Mouse (Mus musculus) thymus, postnatal 25 days (tissue): ENCODE data around the gene Cmtm8.

Source experiments
- DNase-seq: peaks from one replicate; pipeline ENCODE4 v3.0.0; 2022

Gene Cmtm8

DNA sequence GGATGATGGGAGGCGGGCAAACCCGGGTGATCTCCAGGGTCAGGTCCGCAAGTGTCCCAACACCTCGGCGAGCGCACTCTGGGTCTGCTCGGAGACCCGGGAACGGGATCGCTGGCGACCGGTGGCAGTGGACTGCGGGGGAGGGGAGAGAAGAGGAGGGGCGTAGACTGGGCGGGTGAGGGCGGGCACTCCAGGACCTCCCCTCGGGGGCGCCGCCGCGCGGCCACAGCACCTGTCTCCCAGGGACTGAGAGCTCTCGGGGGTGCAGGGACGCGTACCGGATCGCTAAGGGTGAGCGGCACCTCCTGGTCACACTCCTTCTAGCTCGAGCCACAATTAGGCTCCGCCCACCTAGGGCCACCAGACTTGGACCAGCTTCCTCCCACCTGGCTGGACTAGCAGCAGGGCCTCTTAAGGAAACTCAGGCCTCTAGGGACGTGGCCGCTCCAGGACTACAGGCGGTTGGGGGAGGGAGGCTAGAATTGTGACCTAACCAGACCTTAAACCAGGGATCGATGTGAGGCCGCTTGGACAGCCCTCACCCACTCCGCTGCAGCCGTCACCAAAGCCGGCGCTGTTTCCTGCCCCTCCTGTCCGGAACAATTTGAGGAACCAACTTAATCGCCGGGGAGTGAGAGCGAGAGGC lies at the start of gene Cmtm8:
Gene Cmtm8 (minus strand): TSS at position 140 of the 646 bp plus-strand sequence.
- DNase-seq, result peak; percentile 64

GRCm38 (mm10) chr9:114892974-114893373 lies 49.0 kb upstream of the Cmtm8 start:
- DNase-seq, result no peak

DNA sequence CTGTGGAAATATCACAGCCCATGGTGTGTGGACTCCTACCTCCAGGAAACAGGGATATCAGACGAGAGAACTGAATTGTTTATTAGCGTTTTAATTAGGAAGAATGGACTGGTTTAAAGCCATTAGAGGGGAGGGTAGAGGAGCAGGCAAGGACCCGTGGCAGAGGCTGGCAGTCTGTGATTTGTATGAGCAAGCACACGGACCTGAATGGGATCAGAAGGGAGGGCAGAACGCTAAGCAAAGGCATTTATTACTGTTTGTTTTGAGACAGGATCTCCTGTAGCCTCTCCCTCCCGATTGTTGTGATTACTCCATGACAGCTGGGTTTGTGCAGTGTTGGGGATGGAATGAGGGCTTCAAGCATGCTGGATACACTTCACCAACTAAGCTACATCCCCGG lies 46.4 kb upstream of the Cmtm8 start:
- DNase-seq, result no peak

DNA sequence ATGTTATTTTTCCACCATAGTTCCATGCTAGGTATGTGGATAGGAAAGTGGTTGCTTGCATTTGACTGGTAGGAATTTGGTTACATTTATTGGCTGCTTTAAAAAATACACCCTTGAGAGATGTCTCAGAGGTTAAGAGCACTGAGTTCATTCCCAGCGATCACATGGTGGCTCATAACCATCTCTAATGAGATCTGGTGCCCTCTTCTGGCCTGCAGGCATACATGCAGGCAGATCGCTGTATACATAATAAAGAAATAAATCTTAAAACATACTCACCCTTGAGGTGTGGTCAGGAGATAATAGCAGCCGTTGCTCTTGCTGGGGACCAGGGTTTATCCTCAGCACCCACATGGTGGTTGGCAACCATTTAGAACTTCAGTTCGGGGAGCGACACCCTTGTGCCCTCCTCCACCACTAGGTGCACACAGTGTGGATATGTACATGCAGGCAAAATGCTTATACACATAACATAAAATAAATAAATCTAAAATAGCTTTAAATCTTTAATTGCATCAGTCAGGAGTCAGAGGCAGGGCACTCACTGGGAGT lies 45.0 kb upstream of the Cmtm8 start:
- no peak for DNase-seq

DNA sequence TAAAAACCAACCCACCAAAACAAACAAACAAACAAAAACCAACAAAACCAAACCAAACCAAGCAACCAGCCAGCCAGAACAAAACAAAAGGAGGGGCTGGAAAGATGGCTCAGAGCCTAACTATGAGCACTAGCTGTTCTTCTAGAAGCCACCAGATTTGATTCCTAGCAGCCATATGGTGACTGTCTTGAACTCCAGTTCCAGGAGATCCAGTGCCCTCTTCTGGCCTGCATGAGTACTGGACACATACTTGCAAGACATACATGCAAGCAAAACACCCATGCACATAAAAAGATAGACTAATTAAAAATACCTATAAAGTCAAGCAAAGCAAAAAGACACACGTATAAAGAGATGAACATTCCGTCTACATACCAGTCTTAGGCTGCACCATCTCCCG lies 43.7 kb upstream of the Cmtm8 start:
- DNase-seq, result peak; percentile 36

DNA sequence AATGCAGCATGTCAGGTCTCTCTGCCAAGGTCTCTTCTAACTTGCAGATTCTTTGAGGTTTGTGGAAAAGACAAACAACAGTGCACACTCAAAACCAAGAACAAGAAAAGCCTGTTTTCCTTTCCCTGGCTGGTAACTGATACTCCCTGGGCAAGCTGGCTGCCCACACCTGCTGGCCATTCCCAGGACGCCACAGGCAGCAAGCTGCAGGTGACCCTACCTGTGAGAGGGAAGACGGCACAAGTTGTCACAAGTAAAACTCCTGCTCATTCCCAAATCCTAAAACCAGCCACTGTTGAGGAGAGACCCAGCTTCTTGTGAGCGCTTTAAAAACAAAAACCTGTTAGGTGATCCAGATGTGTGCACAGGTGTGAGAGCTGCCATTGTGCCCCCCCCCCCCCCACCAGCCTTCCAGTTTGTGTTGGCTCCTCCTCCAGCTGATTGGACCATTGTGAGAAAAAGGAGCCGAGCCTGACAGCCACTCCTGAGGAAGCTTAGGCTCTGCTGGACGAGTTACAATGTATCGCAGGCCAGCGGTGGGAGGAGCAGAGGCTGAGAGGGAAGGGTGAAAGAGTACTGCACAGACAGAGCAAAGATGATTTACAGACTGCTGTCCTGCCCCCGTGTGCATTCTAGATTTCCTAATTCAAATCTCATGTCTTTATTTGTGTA lies 42.2 kb upstream of the Cmtm8 start:
- no peak for DNase-seq

DNA sequence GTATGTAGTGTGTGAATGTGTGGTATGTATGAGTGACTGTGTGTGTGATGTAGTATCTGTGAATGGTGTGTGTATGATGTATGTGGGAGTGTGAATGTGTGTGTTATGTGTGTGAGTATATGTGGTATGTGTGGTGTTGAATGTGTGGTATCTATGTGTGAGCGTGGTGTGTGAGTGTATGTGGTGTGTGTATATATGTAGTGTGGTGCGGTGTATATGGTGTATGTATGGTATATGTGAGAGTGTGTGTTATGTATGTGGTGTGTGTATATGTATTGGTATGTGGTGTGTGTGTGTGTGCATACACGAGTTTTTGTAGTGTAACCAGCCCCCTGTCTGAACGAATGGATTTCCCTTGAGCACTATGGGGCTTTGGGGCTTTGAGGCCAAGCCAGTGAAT lies 41.6 kb upstream of the Cmtm8 start:
- DNase-seq, result no peak

- DNase-seq, result no peak
Observed at GRCm38 (mm10) chr9:114881977-114882376, 38.0 kb upstream of the Cmtm8 start.

DNA sequence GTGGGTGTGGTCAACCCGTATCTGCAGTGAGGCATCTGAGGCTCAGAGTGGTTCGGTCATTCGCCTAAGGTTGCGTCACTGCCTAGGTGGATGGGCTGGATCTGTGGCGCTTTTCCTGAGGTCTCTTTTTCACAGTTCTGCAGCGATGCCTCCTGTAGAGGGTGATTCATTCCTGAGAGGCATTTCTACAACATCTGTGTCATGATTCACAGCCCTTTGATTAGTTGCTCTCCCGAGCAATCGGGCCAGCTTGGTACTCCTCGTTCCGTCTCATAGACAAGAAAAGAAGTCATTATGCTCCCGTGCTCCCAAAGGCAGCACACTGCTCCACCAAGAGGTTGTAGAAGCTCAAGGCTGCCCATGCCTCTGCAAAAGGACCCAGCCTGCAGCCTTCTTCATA lies 11.4 kb upstream of the Cmtm8 start:
- no peak for DNase-seq

DNA sequence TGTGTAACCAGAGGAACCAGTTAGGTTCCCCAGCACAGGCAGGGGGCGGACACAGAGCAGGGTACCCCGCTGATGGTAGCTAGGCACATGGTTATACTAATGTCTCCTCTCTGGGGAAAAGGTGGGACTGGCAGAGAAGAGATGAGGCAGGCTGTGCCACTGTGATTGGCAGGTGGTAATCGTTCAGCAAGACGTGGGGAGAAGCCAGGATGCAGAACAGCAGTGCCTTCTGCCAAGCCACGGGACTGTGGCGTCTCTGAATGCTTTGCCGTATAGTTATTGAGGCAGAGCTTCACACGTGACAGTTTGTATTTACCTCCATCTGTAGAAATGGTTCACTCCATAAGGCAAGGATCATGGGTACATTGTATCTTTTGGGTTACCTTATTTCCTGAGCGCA lies 10.7 kb upstream of the Cmtm8 start:
- DNase-seq, result no peak

- DNase-seq, result no peak
Observed at GRCm38 (mm10) chr9:114853336-114853735, 9.4 kb upstream of the Cmtm8 start.

GRCm38 (mm10) chr9:114851419-114852190 lies 7.6 kb upstream of the Cmtm8 start:
- no peak for DNase-seq

DNA sequence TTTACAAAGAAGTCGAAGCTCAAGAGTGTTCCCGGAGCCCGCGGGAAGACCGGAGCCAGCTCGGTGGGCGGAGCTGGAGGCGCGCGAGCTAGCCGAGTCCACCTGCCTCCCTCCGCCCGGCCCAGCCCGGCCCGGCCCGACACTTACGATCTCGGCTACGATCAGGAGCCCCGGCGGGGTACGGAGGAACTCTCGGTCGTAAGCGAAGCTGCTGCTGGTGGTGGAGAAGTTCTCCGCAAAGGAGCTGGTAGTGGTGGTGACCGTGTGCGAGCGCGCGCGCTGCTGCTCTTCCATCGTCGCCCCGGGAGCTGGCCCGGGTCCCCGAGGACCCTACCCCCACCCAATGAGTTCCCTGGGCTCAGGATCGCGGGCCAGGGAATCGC lies 331 bp downstream of the Cmtm8 start:
- DNase-seq, result no peak

DNA sequence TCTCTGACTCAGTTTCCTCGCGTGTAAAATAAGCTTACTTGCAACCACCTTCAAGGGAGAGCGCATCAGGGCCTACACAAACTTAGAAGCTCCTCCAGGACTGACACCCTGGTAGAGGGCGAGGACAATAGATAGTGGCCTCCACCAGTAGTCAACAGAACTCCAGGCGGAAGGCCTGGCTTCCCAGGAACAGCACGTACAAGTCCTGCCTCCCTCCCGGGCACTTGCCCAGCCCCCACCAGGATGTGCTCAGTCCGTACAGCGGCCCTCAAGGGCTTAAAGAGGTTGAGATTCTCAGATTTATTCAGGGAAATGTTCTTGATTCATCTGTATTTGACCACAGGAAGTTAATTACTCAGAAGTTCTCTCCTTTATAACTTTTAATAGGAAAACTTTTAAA lies 1.1 kb downstream of the Cmtm8 start:
- no peak for DNase-seq

DNA sequence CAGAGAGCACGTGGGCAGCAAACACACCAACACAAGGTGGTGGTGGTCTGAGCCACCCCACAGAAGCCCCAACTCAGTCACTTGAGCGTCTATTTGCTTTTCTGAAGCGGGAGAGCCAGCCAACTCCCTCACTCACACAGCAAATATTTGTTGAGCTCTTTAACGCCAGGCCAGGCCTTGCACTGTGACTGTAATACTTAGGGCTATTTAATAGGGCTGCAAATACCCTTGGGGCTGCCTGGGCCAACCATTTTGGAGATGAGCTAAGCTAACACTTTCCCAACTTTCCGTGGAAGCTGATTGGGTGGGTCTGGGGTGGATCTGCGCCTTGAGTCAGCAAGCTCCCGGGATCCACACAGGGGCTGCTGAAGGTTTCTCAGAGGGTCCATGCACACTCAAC lies 1.7 kb downstream of the Cmtm8 start:
- no peak for DNase-seq

- no peak for DNase-seq
Observed at GRCm38 (mm10) chr9:114838870-114839269, 5.1 kb downstream of the Cmtm8 start.

DNA sequence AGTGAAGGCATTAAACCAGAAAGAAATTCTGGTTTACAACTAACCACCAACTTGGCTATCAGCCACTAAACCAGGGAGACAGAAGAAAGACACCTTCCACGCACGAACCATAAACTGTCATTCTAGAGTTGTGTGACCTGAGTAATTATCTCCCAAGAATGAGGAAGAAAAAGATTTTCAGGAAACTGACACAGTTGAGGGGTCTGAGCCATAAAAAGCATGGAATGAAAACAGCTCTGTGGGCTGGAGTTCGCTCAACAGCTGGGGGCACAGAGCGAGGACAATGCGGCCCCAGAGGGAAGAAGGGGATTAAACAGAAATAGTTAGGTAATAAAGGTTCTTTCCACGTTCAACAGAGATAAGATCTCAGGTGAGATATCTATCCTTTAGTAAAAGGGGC lies 12.4 kb downstream of the Cmtm8 start:
- DNase-seq, result no peak

- no peak for DNase-seq
Observed at GRCm38 (mm10) chr9:114830351-114830750, 13.6 kb downstream of the Cmtm8 start.

GRCm38 (mm10) chr9:114829669-114830068 lies 14.3 kb downstream of the Cmtm8 start:
- no peak for DNase-seq

DNA sequence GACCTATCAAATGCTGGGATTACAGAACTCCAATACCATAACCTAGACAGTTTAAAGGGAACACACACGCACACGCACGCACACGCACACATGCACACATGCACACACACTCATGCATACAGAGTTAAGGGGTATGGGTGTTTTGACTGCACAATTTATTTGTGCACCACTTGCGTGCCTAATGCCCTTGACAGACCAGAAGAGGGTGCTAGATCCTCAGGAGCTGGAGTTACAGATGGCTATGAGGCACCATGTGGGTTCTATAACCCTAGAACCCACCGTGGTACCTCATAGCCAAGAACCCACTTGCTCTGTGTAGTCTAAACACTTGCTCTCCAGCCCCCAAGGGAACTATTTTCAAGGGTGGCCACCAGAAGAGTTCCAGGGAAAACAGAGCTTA lies 15.6 kb downstream of the Cmtm8 start:
- no peak for DNase-seq

GRCm38 (mm10) chr9:114827242-114827852 lies 16.6 kb downstream of the Cmtm8 start:
- no peak for DNase-seq

DNA sequence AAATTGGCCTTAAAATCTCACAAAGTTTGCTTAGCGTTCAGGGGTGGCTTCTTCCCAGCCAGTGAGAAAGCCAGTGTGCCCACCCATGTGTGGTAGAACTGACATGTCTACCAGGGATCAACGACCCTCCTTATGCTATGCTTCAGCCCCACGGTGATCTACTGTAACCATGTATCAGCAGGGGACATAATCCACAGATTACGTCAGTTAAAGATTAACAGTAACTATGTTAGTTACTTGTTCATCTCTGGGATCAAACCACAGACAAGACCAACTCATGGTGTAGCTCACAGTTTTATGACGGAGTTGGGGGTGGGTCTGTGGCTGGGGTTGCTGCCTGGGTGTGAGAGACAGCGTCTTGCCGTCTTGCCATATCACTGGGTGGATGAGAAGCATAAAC lies 19.8 kb downstream of the Cmtm8 start:
- no peak for DNase-seq

DNA sequence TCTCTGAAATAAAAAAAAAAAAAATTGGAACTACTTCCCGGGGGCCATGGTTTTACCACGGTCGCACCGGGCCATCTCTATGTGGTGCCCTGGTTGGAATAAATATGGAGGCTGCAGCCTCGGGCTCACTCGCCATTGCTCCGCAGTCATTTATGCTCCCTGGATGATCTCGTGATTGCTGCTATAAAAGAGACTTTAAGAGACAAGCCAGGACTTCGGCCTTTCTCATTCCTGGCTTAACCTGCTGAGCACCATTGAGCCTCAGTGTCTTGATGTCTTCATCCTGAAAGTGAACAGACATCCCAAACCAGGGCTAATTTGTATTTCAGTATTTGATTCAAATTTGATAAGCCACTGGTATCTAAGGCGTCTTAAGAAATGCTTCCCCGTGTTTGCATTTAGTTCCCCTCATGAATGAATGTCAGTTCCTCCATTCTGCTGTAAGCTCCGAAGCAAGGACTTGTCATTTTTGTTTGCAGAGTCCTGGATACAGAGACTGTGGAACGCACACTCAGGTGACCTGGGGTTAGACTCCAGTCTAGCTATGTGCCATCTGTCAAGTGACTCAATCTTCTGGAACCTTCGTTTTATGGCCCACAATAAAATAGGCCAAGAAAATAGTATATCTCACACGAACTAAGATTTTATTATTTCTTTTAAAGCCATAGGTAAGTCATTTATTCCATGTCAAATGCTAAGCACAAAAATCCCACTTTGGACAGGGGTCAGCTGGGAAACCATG lies 22.2 kb downstream of the Cmtm8 start:
- no peak for DNase-seq
